Mouse (Mus musculus): ENCODE data around the gene B4galt4. TPM values are rescaled to one million over a fixed set of nuclear protein-coding genes. Genes with fewer than 3 reads are reported as not detected.

The B4galt4 gene
- polyA plus RNA-seq, 1 experiment from 2014 or later, result 32.2 TPM

GRCm38 (mm10) chr16:38812521-38812920 is 70.5 kb downstream of the B4galt4 start:
- ATAC-seq (ENCODE audit: insufficient number of reproducible peaks, insufficient read depth, low FRiP score, low TSS enrichment), result no peak

More at GRCm38 (mm10) chr16:38812521-38812920, 70.5 kb downstream of the B4galt4 start:
- H3K36me3 ChIP-seq, result no peaks in the 10 kb centered on the region
- H3K4me1 ChIP-seq, result peaks cover 5% of the 10 kb centered on the region
- no peaks in the 10 kb centered on the region for H3K27me3 ChIP-seq
- H3K4me2 ChIP-seq (replicated peaks), result no peak overlapping the region
- no peak overlapping the region for H3K9ac ChIP-seq
- H3K9me3 ChIP-seq, result no peaks in the 10 kb centered on the region
- WGBS, result 28% methylated on average over 8 of the region's 8 CpGs
- H3K27ac ChIP-seq, result no peak overlapping the region
- H3K4me3 ChIP-seq, result no peak overlapping the region

Other genes with a start within 250 kb of the B4galt4 start
- 29.2 and 31.0 TPM in 2 replicates for gene Timmdc1, start 219.6 kb upstream of the B4galt4 start, polyA plus RNA-seq (2016; fragmentation: Nextera tagmentation; extraction: Ambion mirVana)
- 78.8 and 84.8 TPM in 2 replicates for gene Poglut1, start 192.0 kb upstream of the B4galt4 start, polyA plus RNA-seq (2016; fragmentation: Nextera tagmentation; extraction: Ambion mirVana)
- gene Tmem39a, start 183.6 kb upstream of the B4galt4 start, polyA plus RNA-seq (2016; fragmentation: Nextera tagmentation; extraction: Ambion mirVana), result 119 and 131 TPM in 2 replicates
- gene Arhgap31, start 29.0 kb upstream of the B4galt4 start, polyA plus RNA-seq (2016; fragmentation: Nextera tagmentation; extraction: Ambion mirVana), result 14.3 and 16.5 TPM in 2 replicates
- gene Upk1b, start 58.1 kb downstream of the B4galt4 start, polyA plus RNA-seq (2016; fragmentation: Nextera tagmentation; extraction: Ambion mirVana), result 2.8 and 3.1 TPM in 2 replicates
- not detected in 2 replicates for gene 4930435E12Rik, start 86.5 kb downstream of the B4galt4 start, polyA plus RNA-seq (2016; fragmentation: Nextera tagmentation; extraction: Ambion mirVana)
- 0.81 and 0.99 TPM in 2 replicates for gene Igsf11, start 150.4 kb downstream of the B4galt4 start, polyA plus RNA-seq (2016; fragmentation: Nextera tagmentation; extraction: Ambion mirVana)